Mouse (Mus musculus): ENCODE measurements around the gene Cnot4. TPM values are rescaled to one million over a fixed set of nuclear protein-coding genes. Genes with fewer than 3 reads are reported as not detected.

Cnot4 gene
- total RNA-seq, 4 experiments from 2014 or later: 25.7 to 29.1 (median 26.4) TPM

Other genes with a start within 250 kb of the Cnot4 start
- 1 to 10 TPM; 3.6 to 5.1 (median 4.9) TPM for gene Wdr91, start 222.8 kb downstream of the Cnot4 start, total RNA-seq (2022)
- gene Stra8, start 213.6 kb downstream of the Cnot4 start, total RNA-seq (2022): not detected
- not detected for gene Slc23a4, start 145.3 kb downstream of the Cnot4 start, total RNA-seq (2022)
- gene Nup205, start 43.7 kb upstream of the Cnot4 start, total RNA-seq (2022): 10 to 100 TPM in 2 of 4 experiments, 1 to 10 TPM in 2; 9.8 to 11.8 (median 10.1) TPM
- not detected for gene Slc13a4, start 174.4 kb upstream of the Cnot4 start, total RNA-seq (2022)
- 1 to 10 TPM in 1 of 4 experiments, under 1 TPM in 2, not detected in 1; 0.58 to 1.5 (median 0.94) TPM for gene Fam180a, start 192.4 kb upstream of the Cnot4 start, total RNA-seq (2022)

Measured in gastrocnemius, adult 8-10 months (tissue).